Mouse (Mus musculus): ENCODE measurements around the gene Galnt3. TPM values are rescaled to one million over a fixed set of nuclear protein-coding genes. Genes with fewer than 3 reads are reported as not detected.

Galnt3 gene
- total RNA-seq (2023): 10 to 100 TPM; 20.1 to 30.3 TPM

DNA sequence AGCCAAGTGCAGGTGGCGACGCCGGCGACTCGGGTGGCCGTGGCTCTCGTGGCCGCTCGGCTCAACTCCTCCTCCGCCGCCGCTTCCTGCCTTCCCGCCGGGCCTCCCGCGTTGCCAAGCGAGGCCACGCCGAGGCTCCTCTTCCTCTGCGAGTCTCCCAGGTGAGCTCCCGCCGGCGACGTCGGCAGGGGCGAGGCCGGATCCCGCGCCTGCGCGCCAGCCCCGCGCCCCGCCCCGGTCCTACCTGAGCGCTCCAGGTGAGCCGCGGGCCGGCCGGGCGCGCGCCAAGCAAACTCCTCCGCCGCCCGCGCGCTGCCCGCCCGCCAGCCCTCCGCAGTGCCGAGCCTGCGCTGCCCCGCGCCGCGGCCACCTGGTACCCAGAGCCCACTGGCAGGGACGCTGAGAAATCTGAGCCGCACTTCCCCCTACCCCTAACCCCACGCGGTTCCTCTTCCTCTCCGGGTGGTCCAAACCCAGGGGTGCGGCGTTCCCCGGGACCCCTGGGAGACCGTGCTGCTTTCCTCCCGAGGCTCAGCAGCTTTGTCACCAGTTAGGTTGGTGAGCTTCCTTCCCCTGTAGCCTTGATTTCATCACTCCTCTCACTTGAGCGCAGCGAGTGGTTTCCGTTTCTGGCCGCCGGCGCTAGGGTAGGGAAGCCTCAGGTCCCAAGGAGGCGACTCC lies at the start of gene Galnt3:
TSS of gene Galnt3 (minus strand) at position 404 of the 681 bp plus-strand sequence.

Other genes with a start within 250 kb of the Galnt3 start
- gene Ttc21b, start 131.6 kb upstream of the Galnt3 start, total RNA-seq (2023): 1 to 10 TPM; 1.6 to 2.2 TPM